Mouse (Mus musculus) lung, embryonic 15.5 days (tissue): ENCODE results near the gene Commd7. TPM values are rescaled to one million over a fixed set of nuclear protein-coding genes. Genes with fewer than 3 reads are reported as not detected.

ENCODE experiments used
- ATAC-seq: fragments of 200-750 bp; cut with Nextera tagmentation; 2 replicates; pipeline ENCODE4 v1.8.0; 2017; ENCODE audit warnings: moderate number of reproducible peaks, borderline replicate concordance; ENCODE audit not compliant: low FRiP score, low TSS enrichment; ENCODE audit errors: extremely low read depth
- H3K27ac ChIP-seq: fragments of 300-500 bp; sonication (generic); 2 replicates; pipeline ENCODE4 v1.5.1; 2015; ENCODE audit warnings: moderate library complexity, mild to moderate bottlenecking, inconsistent platforms
- H3K27me3 ChIP-seq: fragments of 300-500 bp; sonication (generic); 2 replicates; pipeline ENCODE4 v1.6.1; 2015; ENCODE audit warnings: inconsistent platforms
- H3K36me3 ChIP-seq: fragments of 300-500 bp; sonication (generic); 2 replicates; pipeline ENCODE4 v1.6.1; 2015; ENCODE audit warnings: inconsistent platforms
- H3K4me1 ChIP-seq: fragments of 300-500 bp; sonication (generic); 2 replicates; pipeline ENCODE4 v1.6.1; 2015; ENCODE audit warnings: inconsistent platforms
- H3K4me2 ChIP-seq: fragments of 300-500 bp; sonication (generic); 2 replicates; pipeline ENCODE4 v1.6.1; 2015; ENCODE audit warnings: inconsistent platforms, mild to moderate bottlenecking, moderate library complexity
- H3K4me3 ChIP-seq: fragments of 300-500 bp; sonication (generic); 2 replicates; pipeline ENCODE4 v1.5.1; 2015; ENCODE audit warnings: mild to moderate bottlenecking, inconsistent platforms
- H3K9ac ChIP-seq: fragments of 300-500 bp; sonication (generic); 2 replicates; pipeline ENCODE4 v1.6.1; 2015; ENCODE audit warnings: inconsistent platforms
- H3K9me3 ChIP-seq: fragments of 300-500 bp; sonication (generic); 2 replicates; pipeline ENCODE4 v1.6.1; 2016; ENCODE audit warnings: inconsistent platforms
- WGBS: fragments of 180-500 bp; shearing (Covaris S2); methylation state at CpG from one replicate; pipeline ENCODE4 v1.1.7; 2015; 5-methylcytosine and 5-hydroxymethylcytosine counted together
- polyA plus RNA-seq: library from polyadenylated mRNA; unstranded; fragments of >200 nt; fragmentation: Nextera tagmentation; extraction: Ambion mirVana; gene quantifications from 2 replicates; pipeline ENCODE4 v1.2.1, GENCODE M21; 2015

Commd7 gene
- polyA plus RNA-seq, 1 experiment from 2014 or later = 83.5 TPM

- peak overlapping the region; percentile 81 for H3K4me3 ChIP-seq
- no peaks in the 10 kb centered on the region for H3K36me3 ChIP-seq
- no peak overlapping the region for H3K27ac ChIP-seq
- 2% methylated on average over 28 of the region's 28 CpGs for WGBS
- H3K4me1 ChIP-seq = peaks cover 15% of the 10 kb centered on the region
- ATAC-seq = peak; percentile 44; the same call in 1 of the 2 replicates
- peak overlapping the region; percentile 94 for H3K4me2 ChIP-seq
- no peaks in the 10 kb centered on the region for H3K27me3 ChIP-seq
- no peaks in the 10 kb centered on the region for H3K9me3 ChIP-seq
- peak overlapping the region; percentile 83 for H3K9ac ChIP-seq
Observed at GRCm38 (mm10) chr2:153650014-153650687, 17.6 kb upstream of the Commd7 start.

GRCm38 (mm10) chr2:153649298-153650013 lies 16.9 kb upstream of the Commd7 start, which contains the start of gene Dnmt3b:
Gene Dnmt3b, plus strand, starts transcription at chr2:153649450.
- Histone ChIP-seq H3K4me3 (peak within 1 kb of the TSS; percentile 81), H3K9me3 (no peaks in the 10 kb centered on the region)
- peak; percentile 86 for ATAC-seq

GRCm38 (mm10) chr2:153648773-153649297 lies 16.3 kb upstream of the Commd7 start:
- peaks cover 15% of the 10 kb centered on the region for H3K4me1 ChIP-seq
- no peak; the same call in 1 of the 2 replicates for ATAC-seq
- H3K9me3 ChIP-seq = no peaks in the 10 kb centered on the region
- H3K4me2 ChIP-seq = peak overlapping the region; percentile 94
- H3K27ac ChIP-seq = no peak overlapping the region
- no peaks in the 10 kb centered on the region for H3K36me3 ChIP-seq
- H3K27me3 ChIP-seq = peaks cover 4% of the 10 kb centered on the region; the same call in 1 of the 2 replicates
- WGBS = 13% methylated on average over 14 of the region's 14 CpGs
- peak overlapping the region; percentile 83 for H3K9ac ChIP-seq
- H3K4me3 ChIP-seq = peak overlapping the region; percentile 81

More at GRCm38 (mm10) chr2:153649298-153650013, 16.9 kb upstream of the Commd7 start, which contains the start of gene Dnmt3b:
- Histone ChIP-seq H3K36me3 (no peaks in the 10 kb centered on the region), H3K4me2 (peak within 1 kb of the TSS; percentile 94), H3K9ac (peak within 1 kb of the TSS; percentile 83), H3K4me1 (peaks cover 15% of the 10 kb centered on the region), H3K27ac (peak within 1 kb of the TSS; percentile 50; the same call in 1 of the 2 replicates), H3K27me3 (no peaks in the 10 kb centered on the region)
- WGBS = 1% methylated on average over 72 of the region's 93 CpGs

- Histone ChIP-seq H3K27me3 (peaks cover 9% of the 10 kb centered on the region; the same call in 1 of the 2 replicates), H3K4me2 (no peak overlapping the region), H3K36me3 (no peaks in the 10 kb centered on the region), H3K4me1 (peaks cover 5% of the 10 kb centered on the region; the same call in 1 of the 2 replicates), H3K27ac (no peak overlapping the region), H3K4me3 (no peak overlapping the region), H3K9ac (no peak overlapping the region), H3K9me3 (no peaks in the 10 kb centered on the region)
- ATAC-seq = no peak
- 36% methylated on average over 6 of the region's 6 CpGs for WGBS
Observed at GRCm38 (mm10) chr2:153642999-153643398, 10.4 kb upstream of the Commd7 start.

GRCm38 (mm10) chr2:153642496-153642895 lies 9.9 kb upstream of the Commd7 start:
- H3K9me3 ChIP-seq = no peaks in the 10 kb centered on the region
- H3K36me3 ChIP-seq = no peaks in the 10 kb centered on the region
- 19% methylated on average over 3 of the region's 3 CpGs for WGBS
- H3K9ac ChIP-seq = no peak overlapping the region
- H3K27me3 ChIP-seq = peaks cover 9% of the 10 kb centered on the region; the same call in 1 of the 2 replicates
- H3K4me1 ChIP-seq = peaks cover 5% of the 10 kb centered on the region; the same call in 1 of the 2 replicates
- ATAC-seq = no peak
- no peak overlapping the region for H3K4me3 ChIP-seq
- H3K27ac ChIP-seq = no peak overlapping the region
- no peak overlapping the region for H3K4me2 ChIP-seq

- H3K9me3 ChIP-seq = no peaks in the 10 kb centered on the region
- no peak overlapping the region for H3K4me2 ChIP-seq
- no peak for ATAC-seq
- H3K4me3 ChIP-seq = no peak overlapping the region
- peaks cover 5% of the 10 kb centered on the region; the same call in 1 of the 2 replicates for H3K4me1 ChIP-seq
- H3K27me3 ChIP-seq = peaks cover 7% of the 10 kb centered on the region; the same call in 1 of the 2 replicates
- H3K27ac ChIP-seq = no peak overlapping the region
- WGBS = 33% methylated on average over 15 of the region's 15 CpGs
- no peaks in the 10 kb centered on the region for H3K36me3 ChIP-seq
- H3K9ac ChIP-seq = no peak overlapping the region
Observed at GRCm38 (mm10) chr2:153638977-153639680, 6.5 kb upstream of the Commd7 start.

- WGBS = 62% methylated on average over 5 of the region's 5 CpGs
- Histone ChIP-seq H3K9ac (no peak overlapping the region), H3K4me1 (peaks cover 18% of the 10 kb centered on the region), H3K27ac (no peak overlapping the region), H3K4me3 (no peak overlapping the region), H3K9me3 (no peaks in the 10 kb centered on the region), H3K4me2 (peak overlapping the region; percentile 62; the same call in 1 of the 2 replicates), H3K36me3 (peaks cover 3% of the 10 kb centered on the region), H3K27me3 (no peaks in the 10 kb centered on the region; the same call in 1 of the 2 replicates)
- ATAC-seq = no peak
Observed at GRCm38 (mm10) chr2:153633259-153633658, 678 bp upstream of the Commd7 start.

- no peaks in the 10 kb centered on the region for H3K27me3 ChIP-seq
- peaks cover 18% of the 10 kb centered on the region for H3K4me1 ChIP-seq
- H3K9ac ChIP-seq = peak overlapping the region; percentile 81
- peak overlapping the region; percentile 88; the same call in 1 of the 2 replicates for H3K27ac ChIP-seq
- WGBS = 12% methylated on average over 2 of the region's 2 CpGs
- H3K9me3 ChIP-seq = no peaks in the 10 kb centered on the region
- peak overlapping the region; percentile 67 for H3K4me3 ChIP-seq
- H3K4me2 ChIP-seq = peak overlapping the region; percentile 62
- ATAC-seq = peak; percentile 7; the same call in 1 of the 2 replicates
- H3K36me3 ChIP-seq = peaks cover 7% of the 10 kb centered on the region
Observed at GRCm38 (mm10) chr2:153632871-153633226, 268 bp upstream of the Commd7 start.

- Histone ChIP-seq H3K9me3 (no peaks in the 10 kb centered on the region), H3K27me3 (no peaks in the 10 kb centered on the region), H3K36me3 (peaks cover 24% of the 10 kb centered on the region), H3K4me1 (peaks cover 18% of the 10 kb centered on the region), H3K9ac (no peak overlapping the region), H3K27ac (no peak overlapping the region), H3K4me2 (0 out of 2 replicates have a peak overlapping the region, but pooled peaks have one; percentile 62), H3K4me3 (no peak overlapping the region)
- WGBS = 86% methylated on average over 3 of the region's 3 CpGs
- ATAC-seq = no peak
Observed at GRCm38 (mm10) chr2:153630950-153631349, 1.6 kb downstream of the Commd7 start.

GRCm38 (mm10) chr2:153622449-153622848 lies 10.1 kb downstream of the Commd7 start:
- H3K9ac ChIP-seq = no peak overlapping the region
- H3K9me3 ChIP-seq = no peaks in the 10 kb centered on the region
- no peak for ATAC-seq
- H3K27ac ChIP-seq = no peak overlapping the region
- no peaks in the 10 kb centered on the region for H3K4me1 ChIP-seq
- no peaks in the 10 kb centered on the region for H3K27me3 ChIP-seq
- H3K36me3 ChIP-seq = peaks cover 93% of the 10 kb centered on the region
- 69% methylated on average over 10 of the region's 10 CpGs for WGBS
- no peak overlapping the region for H3K4me2 ChIP-seq
- no peak overlapping the region for H3K4me3 ChIP-seq

- H3K4me3 ChIP-seq = no peak overlapping the region
- H3K27me3 ChIP-seq = no peaks in the 10 kb centered on the region
- WGBS = 65% methylated on average over 10 of the region's 10 CpGs
- no peak overlapping the region for H3K4me2 ChIP-seq
- H3K9ac ChIP-seq = no peak overlapping the region
- H3K4me1 ChIP-seq = no peaks in the 10 kb centered on the region
- no peak for ATAC-seq
- peaks cover 66% of the 10 kb centered on the region for H3K36me3 ChIP-seq
- H3K27ac ChIP-seq = no peak overlapping the region
- no peaks in the 10 kb centered on the region for H3K9me3 ChIP-seq
Observed at GRCm38 (mm10) chr2:153618889-153619288, 13.7 kb downstream of the Commd7 start.
